Mouse (Mus musculus) lung, postnatal 0 days (tissue): ENCODE results near the gene Lpp.

ENCODE experiments used
- CTCF ChIP-seq: IDR thresholded peaks from 2 replicates; pipeline ENCODE4 v1.5.1; 2016; ENCODE audit warnings: antibody characterized with exemption, mild to moderate bottlenecking
- EP300 ChIP-seq: IDR thresholded peaks from 2 replicates; pipeline ENCODE4 v1.6.1; 2016; ENCODE audit warnings: antibody characterized with exemption, mild to moderate bottlenecking, control low read depth

DNA sequence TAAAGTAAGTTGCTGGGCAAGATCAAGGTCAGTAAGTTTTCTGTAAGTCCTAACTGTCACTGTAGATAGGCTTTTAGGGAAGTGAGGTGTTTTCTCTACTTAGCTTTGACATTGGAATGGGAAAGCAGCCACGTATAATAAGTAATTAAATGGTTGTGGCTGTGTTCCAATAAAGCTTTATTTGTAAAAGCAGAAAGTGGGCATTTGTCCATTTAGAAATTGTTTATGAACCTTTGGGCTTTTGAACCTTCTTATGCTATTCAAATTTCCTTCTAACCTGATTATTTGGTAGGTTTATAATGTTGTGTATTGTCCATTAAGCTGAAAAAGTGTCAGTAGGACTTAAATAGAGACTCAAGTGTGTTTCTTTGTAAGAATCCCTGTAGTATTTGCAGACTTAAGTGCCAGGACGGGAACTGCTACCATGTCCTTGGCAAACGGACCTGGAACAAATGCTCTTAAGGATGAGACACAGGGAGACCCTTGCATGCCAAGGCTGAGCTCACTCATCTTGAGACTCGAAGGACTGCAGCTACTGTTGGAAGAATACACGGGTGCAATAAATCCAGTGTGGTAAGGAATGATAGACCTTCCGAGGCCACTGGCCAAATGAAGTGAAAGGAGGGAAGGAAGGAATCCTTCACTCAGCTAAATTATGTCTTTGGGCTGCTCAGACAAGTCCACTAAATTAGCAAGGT lies 252.7 kb downstream of the Lpp start:
- TF ChIP-seq CTCF (no peak), EP300 (no peak)
